Mouse (Mus musculus) gastrocnemius, postnatal 10 days (tissue): ENCODE measurements at regions not wholly inside any gene's neighbourhood (a gene's known extent, or its start where the extent isn't known, plus 50 kb on each side); places are given as distances from the start of the nearest gene placed in this dataset.
"Not testable (repeated sequence)": the region's sequence is repeated elsewhere in the genome, so short reads cannot be mapped to it uniquely, and the experiment has no call there.

Source experiments
- DNase-seq: peaks from one replicate; pipeline ENCODE4 v3.0.0; 2021; ENCODE audit warnings: mixed read lengths

DNA sequence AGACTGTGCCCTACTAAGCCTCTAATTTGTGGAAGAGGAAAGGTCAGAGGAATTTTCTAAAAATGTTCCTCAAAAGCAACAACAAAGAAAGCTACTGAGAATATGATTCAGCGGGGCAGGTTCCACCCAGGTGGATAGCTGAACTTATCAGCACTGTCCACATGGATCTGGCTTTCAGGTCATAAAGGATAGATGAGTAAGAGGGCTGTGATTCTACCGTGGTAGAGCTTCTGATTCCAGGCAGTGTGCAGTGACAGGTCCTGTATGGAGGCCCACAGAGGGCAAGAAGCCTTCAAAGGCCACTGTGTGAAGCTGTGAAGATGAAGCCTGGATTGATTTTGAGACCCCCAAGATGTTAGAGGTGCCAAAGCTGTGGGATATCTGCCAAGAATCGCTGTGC, 51.8 kb downstream of the Teddm3 start:
- not testable (repeated sequence) for DNase-seq

- not testable (repeated sequence) for DNase-seq
Observed at GRCm38 (mm10) chr16:21100126-21100525, 53.7 kb downstream of the Teddm3 start.

DNA sequence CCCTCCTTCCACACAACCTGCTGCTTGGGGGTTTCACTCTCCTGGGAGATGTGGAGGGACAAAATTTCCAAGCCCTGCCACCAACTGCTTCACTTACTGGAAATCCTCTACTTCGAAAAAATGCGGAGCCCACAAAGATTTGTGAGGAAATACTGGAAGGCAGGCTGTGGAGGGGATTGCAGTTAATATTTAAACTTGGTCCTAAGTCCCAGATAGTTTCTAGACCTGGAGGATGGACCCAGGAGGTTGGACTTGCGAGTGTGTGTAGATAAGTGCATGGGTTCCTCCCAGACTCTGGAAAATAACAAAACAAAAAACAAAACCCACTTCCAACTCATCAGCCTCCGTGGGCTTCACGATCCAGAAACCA, 79.0 kb downstream of the Teddm3 start:
- no peak for DNase-seq

- not testable (repeated sequence) for DNase-seq
Observed at GRCm38 (mm10) chr16:21074082-21074778, 79.6 kb downstream of the Teddm3 start.

GRCm38 (mm10) chr16:21060211-21060610, 93.6 kb downstream of the Teddm3 start:
- no peak for DNase-seq

GRCm38 (mm10) chr16:21054772-21055171, 99.0 kb downstream of the Teddm3 start:
- DNase-seq: no peak

DNA sequence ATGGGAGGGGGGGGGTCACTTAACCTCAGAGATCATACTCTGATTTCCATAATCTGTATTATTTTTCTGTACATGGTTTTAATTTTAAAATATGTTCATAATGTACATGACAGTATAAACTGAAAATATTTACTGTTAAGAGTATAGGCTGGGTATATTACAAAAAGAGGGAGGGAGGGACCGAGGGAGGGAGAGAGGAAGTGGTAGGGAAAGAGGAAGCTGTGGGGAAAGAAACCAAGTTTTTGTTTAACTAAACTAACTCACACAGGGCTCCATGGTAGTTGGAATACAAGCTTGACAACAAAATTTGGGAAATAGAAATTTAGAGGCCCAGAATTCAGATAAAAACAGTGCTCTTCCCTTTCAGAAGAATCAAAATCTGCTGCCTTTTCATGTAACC, 131.7 kb downstream of the Teddm3 start:
- not testable (repeated sequence) for DNase-seq

DNA sequence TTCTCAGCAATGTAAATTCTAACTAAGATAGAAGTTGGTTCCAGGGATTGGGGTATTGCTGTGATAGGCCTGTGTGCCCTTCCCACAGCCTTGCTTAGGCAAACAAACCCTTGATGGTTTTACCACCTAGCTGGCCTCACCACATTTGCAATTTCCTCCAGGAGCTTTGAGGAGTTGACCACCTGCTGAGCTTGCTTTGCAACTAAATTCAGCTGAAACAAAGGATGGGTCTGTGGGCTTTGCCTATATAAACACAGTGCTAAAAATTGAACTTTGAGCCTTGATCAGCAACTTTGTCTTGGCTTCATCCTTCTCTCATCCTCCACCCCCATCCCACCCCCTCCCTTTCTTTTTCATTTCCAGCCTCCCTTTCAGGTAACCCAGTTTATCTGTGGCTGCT, 148.9 kb downstream of the Teddm3 start:
- DNase-seq: no peak

DNA sequence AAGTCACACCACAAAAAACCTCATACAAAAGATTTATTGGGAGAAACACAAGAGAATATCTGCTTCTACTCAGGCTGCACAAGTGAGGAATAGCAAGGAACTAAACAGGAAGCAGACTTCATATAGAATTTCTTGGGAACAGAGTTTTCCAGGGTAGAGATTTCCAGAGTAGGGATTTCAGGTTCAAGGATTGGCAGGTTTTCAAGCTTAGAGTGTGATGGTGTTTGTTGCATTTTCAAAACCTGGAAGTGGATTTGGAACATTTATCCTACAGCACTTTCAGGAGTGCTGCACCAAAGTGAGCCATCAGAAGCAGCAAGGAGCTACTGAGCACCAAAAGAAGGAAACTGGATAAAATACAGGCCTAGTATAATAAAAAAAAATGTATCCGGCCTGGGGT, 152.7 kb downstream of the Teddm3 start:
- DNase-seq: no peak

- DNase-seq: no peak
Observed at GRCm38 (mm10) chr16:20990524-20990923, 163.3 kb downstream of the Teddm3 start.

DNA sequence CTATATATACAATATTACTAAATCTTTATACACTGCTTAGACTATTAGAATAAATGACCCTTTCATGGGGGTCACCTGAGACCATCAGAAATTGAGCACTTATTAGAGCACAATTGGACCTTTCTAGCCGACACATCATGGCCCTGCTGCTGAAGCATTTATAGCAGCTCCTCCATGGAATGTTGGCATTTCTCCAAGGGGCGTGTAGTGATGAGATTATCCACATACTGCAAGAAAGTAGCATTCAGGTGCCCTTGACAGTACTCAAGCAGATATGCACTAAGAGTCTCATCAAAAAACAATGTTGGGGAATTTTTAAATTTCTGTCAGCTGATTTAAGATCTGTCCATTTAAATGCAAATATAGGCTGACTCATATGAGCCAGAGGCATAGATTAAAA, 178.4 kb downstream of the Teddm3 start:
- DNase-seq: no peak

DNA sequence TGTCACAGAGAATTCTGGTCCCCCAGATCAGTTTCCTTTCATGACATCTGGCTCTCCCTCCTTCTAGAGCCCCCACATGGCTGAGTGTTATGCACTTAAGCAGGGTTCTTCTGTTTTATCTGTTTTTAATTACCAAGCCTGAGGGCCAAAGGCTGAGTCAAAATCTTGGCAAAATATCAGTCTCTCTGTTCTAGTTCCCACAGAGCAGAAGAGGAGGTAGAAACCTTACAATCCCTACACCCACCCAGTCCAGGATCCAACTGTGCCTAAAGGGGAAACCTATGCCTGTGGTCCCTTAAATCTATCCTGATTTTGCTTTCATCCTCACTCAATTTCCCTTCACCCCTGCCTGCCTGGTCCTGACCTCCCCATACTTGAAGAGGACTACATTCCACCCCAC, 181.4 kb downstream of the Teddm3 start:
- DNase-seq: no peak

GRCm38 (mm10) chr16:20958905-20959304, 194.9 kb downstream of the Teddm3 start:
- no peak for DNase-seq

DNA sequence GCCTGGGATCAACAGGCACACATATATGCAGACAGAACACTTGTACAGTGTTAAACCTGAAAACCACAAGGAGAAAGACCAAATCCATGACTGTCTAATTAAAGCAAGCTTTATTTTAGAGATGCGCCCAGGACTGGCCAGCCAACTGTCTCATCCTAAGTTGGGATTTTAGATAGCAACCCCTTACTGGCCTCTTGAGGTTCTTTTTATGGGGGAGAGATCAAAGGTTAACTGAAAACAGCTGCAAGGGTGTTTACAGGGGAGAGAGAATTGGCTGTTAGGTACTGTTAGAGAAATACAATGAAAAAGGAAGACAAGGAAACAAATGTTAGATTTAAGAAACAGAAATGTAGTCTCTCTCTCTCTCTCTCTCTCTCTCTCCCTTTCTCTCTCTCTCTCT, 202.4 kb upstream of the Thpo start:
- DNase-seq: no peak

DNA sequence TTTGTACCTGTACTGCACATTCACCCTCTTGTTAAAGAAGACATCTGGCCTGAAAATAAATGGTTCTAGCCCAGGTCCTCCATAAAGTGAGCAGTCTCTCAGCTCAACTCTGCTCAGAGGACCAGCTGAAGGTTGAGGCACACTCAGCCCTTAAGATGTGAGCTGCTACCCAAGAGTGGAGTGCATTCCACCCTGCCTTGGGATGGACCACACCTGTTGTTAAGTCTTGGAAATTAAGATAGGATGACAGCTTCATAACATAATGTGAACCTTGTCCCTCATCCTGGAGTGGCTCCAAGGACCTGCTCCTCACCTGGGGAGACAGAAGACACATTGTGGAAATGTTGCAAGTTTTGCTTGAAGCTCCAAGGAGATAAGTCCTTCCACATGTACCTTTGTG, 200.5 kb upstream of the Thpo start:
- not testable (repeated sequence) for DNase-seq

DNA sequence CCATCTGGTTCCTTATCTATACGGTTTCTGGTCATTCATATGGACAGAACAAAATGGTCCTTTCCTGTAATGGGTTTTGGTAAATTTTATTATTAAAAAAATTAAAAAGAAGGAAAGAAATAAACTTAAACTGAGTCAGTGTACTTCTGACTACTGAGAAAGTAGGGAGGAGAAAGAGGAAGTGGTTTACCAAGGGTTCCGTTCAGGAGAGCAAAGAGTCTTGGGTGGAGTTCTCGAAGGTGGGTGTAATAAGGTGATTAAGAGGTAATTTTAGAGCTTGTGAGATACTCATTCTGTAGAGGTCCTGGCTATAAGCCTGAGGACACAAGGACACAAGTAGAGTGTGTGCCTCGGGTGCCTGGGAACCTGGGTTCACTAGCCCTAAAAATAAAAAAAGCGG, 195.7 kb upstream of the Thpo start:
- not testable (repeated sequence) for DNase-seq

DNA sequence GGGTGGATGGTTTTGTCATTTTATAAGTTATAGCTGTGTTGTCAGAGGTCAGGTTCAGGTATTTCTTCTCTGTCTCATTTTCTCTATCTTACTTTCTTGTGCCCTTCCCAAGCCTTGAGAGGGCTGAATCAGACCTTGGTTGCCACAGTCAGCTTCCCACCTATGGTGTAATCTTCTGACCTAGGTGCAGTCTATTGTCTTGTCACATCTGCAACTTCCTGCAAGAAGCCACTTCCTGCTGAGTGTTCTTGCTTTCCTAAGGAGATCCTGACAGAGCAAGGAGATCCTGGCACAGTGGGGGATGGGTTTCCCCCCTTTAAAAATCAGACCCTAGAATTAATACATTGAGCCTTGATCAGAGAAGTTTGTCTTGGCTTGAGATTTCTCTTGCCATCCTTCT, 191.5 kb upstream of the Thpo start:
- not testable (repeated sequence) for DNase-seq

DNA sequence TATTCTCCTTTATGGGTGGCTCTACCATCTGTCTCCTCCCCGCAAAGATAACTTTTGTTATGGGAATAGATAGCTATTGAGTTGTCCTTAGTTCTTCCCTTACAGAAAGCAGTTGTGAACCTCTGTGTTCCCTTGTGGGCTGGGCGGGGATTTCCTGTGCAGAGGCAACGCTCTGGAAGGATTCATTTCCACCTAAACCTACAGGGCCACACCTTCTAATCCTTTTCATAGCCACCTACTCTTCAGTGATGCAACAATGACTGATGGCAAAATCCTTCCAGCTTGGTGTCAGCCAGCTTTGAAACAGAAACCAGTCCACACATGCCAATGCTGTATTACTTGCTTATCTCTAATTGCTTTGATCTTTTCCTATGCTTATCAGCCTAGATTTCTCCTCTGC, 176.6 kb upstream of the Thpo start:
- not testable (repeated sequence) for DNase-seq

- DNase-seq: not testable (repeated sequence)
Observed at GRCm38 (mm10) chr16:20908467-20909351, 174.4 kb upstream of the Thpo start.

GRCm38 (mm10) chr16:20895734-20896133, 161.4 kb upstream of the Thpo start:
- no peak for DNase-seq

DNA sequence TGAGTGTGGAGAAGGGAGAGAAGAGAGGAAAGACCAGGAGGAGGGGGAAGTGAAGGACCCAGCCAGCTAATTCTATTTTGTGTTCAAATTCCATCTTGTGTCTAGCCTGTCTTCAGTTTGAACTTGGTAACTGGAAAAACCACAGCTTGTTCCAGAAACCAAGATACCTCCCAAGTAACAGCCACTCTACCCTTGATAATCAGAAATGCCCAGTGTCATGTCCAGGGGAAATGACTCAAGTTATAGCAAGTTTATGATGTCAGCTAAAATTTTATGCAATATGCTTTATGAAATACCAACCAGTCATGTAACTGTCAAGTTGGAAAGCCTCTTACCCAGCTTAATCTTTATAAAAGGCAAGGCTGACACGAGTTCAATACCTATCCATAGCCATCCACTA, 137.4 kb upstream of the Thpo start:
- no peak for DNase-seq

DNA sequence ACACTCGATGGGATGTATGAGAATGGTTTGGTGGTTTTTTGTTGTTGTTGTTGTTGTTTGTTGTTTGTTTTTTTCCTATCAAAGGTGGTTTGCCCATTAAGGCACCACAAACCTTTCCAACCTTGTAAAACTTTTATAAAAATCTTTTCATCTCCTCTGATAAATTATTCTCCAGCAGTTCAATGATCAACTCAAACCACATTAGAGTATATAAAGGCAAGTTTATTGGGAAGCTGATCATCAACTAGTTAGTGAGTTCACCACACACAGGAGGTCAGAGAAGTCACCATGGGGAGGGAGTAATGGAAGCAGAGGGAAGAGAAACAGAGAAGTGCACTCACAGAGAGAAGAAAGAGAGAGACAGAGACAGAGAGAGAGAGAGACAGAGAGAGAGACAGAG, 132.5 kb upstream of the Thpo start:
- DNase-seq: no peak

DNA sequence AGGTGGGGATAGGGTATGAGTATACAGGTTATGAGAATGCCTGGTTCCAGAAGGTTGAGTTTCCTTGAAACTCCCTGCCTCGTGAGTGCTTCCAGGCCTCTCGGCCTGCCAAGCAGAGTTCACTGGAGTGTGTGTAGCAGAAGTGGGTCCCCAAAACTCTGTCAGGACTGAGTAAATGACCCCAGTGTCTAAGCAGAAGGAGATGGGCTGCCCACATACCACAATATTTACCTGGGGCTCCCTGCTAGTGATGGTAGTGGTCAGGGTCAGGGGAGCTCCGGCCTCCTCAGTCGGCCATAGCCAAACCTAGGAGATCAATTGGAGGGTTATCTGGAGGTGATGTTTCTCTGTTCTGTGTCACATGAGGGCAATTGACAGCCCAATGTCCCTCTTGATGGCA, 126.9 kb upstream of the Thpo start:
- no peak for DNase-seq

GRCm38 (mm10) chr16:20860606-20861005, 126.3 kb upstream of the Thpo start:
- DNase-seq: not testable (repeated sequence)
